Mouse (Mus musculus): ENCODE results near the gene Map6d1.

- TF ChIP-seq POLR2AphosphoS5 (IDR thresholded peaks at IDR 0.05; ENCODE audit: insufficient replicate concordance, low read depth, low read length) (no peak), CTCF (IDR thresholded peaks at IDR 0.05; ENCODE audit: low read depth, low read length) (no peak), GATA1 (IDR thresholded peaks at IDR 0.05; ENCODE audit: borderline replicate concordance, low read length) (no peak)
Measured at GRCm38 (mm10) chr16:20227504-20227903, 13.7 kb downstream of the Map6d1 start.

Data from G1E (cell line).